Comparison of ENCODE assay signal across 17 mouse cellular contexts in genomic region chr17:10962151-10962550, GRCm38 (mm10).
"Had no signal": no experiment of that assay in that cellular context is flagged by ENCODE, and none has a peak within 500 bp of the region (broad histone marks: within the 10 kb centered on the region; RNA-seq: fewer than 3 reads in every experiment).

No protein-coding gene starts in this region.

- H3K27ac ChIP-seq: kidney, embryonic 15.5 days; left cerebral cortex, adult 2 months; limb, embryonic 12.5 days; liver, embryonic 13.5 days; midbrain, embryonic 10.5 days; midbrain, embryonic 15.5 days; neural tube, embryonic 13.5 days had no signal

- H3K4me2 ChIP-seq: kidney, embryonic 15.5 days; limb, embryonic 12.5 days; liver, embryonic 13.5 days; midbrain, embryonic 15.5 days; neural tube, embryonic 13.5 days had no signal

- H3K27me3 ChIP-seq: kidney, embryonic 15.5 days; limb, embryonic 12.5 days; liver, embryonic 13.5 days; midbrain, embryonic 15.5 days; neural tube, embryonic 13.5 days had no signal

- H3K9ac ChIP-seq: kidney, embryonic 15.5 days; limb, embryonic 12.5 days; liver, embryonic 13.5 days; midbrain, embryonic 15.5 days; neural tube, embryonic 13.5 days had no signal

- H3K4me1 ChIP-seq: kidney, embryonic 15.5 days; limb, embryonic 12.5 days; liver, embryonic 13.5 days; midbrain, embryonic 10.5 days; midbrain, embryonic 15.5 days had no signal

- H3K36me3 ChIP-seq: kidney, embryonic 15.5 days; limb, embryonic 12.5 days; liver, embryonic 13.5 days; midbrain, embryonic 10.5 days; midbrain, embryonic 15.5 days; neural tube, embryonic 13.5 days had no signal

- DNase-seq: kidney, postnatal 14 days; liver; liver, embryonic 13.5 days; lung, adult 18-20 months; lung, postnatal 36 days; retina, postnatal 1 day; right cerebral cortex, postnatal 4 days; spleen, adult 18-20 months; thymus, adult 2 months; thymus, postnatal 36 days had no signal

- H3K4me3 ChIP-seq: kidney, embryonic 15.5 days; left cerebral cortex, adult 2 months; limb, embryonic 12.5 days; liver, embryonic 13.5 days; midbrain, embryonic 10.5 days; midbrain, embryonic 15.5 days; neural tube, embryonic 13.5 days had no signal

- H3K9me3 ChIP-seq: kidney, embryonic 15.5 days; limb, embryonic 12.5 days; liver, embryonic 13.5 days; midbrain, embryonic 10.5 days; midbrain, embryonic 15.5 days; neural tube, embryonic 13.5 days had no signal

- ATAC-seq: lung, postnatal 0 days; midbrain, embryonic 15.5 days had no signal
